Mouse (Mus musculus) MEL (cell line): Measurements from ENCODE around the gene Mindy3. TPM values are rescaled to one million over a fixed set of nuclear protein-coding genes. Genes with fewer than 3 reads are reported as not detected.

Source experiments
- DNase-seq: peaks from one replicate; pipeline ENCODE4 v3.0.0; 2011; ENCODE audit warnings: low read depth, low spot score
- H3K27ac ChIP-seq: 2 replicates; pipeline ENCODE4 v1.5.1; 2012; ENCODE audit warnings: low read depth, mild to moderate bottlenecking, control low read depth, low read length, moderate library complexity; ENCODE audit not compliant: control insufficient read depth
- H3K27me3 ChIP-seq, 2 experiments: fragments of 150-350 bp in 1 of 2; sonication (generic) in 1 of 2; 2 replicates each; pipeline ENCODE4 v1.6.1; 2012; ENCODE audit warnings: low read length in 2 of 2, mild to moderate bottlenecking in 2 of 2, improper control_type of control experiment in 1 of 2, moderate library complexity in 1 of 2; ENCODE audit not compliant: insufficient read depth in 2 of 2, control insufficient read depth in 1 of 2
- H3K36me3 ChIP-seq, 2 experiments: 2 replicates each; pipeline ENCODE4 v1.6.1; 2012 to 2014; ENCODE audit warnings: low read length in 2 of 2, improper control_type of control experiment in 1 of 2, inconsistent platforms in 1 of 2, mild to moderate bottlenecking in 1 of 2; ENCODE audit not compliant: insufficient read depth in 2 of 2, control insufficient read depth in 1 of 2
- H3K4me1 ChIP-seq, 2 experiments: fragments of 150-350 bp in 1 of 2; sonication (generic) in 1 of 2; 2 replicates each; pipeline ENCODE4 v1.6.1; 2012; ENCODE audit warnings: low read length in 2 of 2, improper control_type of control experiment in 1 of 2, mild to moderate bottlenecking in 1 of 2; ENCODE audit not compliant: insufficient read depth in 2 of 2, control insufficient read depth in 1 of 2
- H3K4me3 ChIP-seq, 2 experiments: fragments of 150-350 bp in 1 of 2; sonication (generic) in 1 of 2; 2 replicates each; pipeline ENCODE4 v1.5.1; 2012; ENCODE audit warnings: low read depth in 2 of 2, low read length in 2 of 2, mild to moderate bottlenecking in 2 of 2, moderate library complexity in 2 of 2, control low read depth in 1 of 2, improper control_type of control experiment in 1 of 2; ENCODE audit not compliant: control insufficient read depth in 1 of 2, insufficient read depth in 1 of 2
- H3K79me2 ChIP-seq: 2 replicates; pipeline ENCODE4 v1.6.1; 2012; ENCODE audit warnings: mild to moderate bottlenecking, low read length, moderate library complexity; ENCODE audit not compliant: control insufficient read depth, poor library complexity, insufficient read depth
- H3K9ac ChIP-seq: 2 replicates; pipeline ENCODE4 v1.6.1; 2012; ENCODE audit warnings: low read depth, mild to moderate bottlenecking, control low read depth, low read length, moderate library complexity; ENCODE audit not compliant: control insufficient read depth, poor library complexity, severe bottlenecking
- H3K9me3 ChIP-seq: fragments of 150-350 bp; sonication (generic); replicated peaks from 2 replicates; pipeline ENCODE4 v1.6.1; 2012; ENCODE audit warnings: mild to moderate bottlenecking, low read length, improper control_type of control experiment, moderate library complexity; ENCODE audit not compliant: insufficient read depth
- BHLHE40 ChIP-seq: IDR thresholded peaks from 2 replicates; pipeline ENCODE4 v1.6.1; 2012; ENCODE audit warnings: low read depth, mild to moderate bottlenecking, inconsistent platforms, low read length, improper control_type of control experiment, borderline replicate concordance
- CHD1 ChIP-seq: IDR thresholded peaks from 2 replicates; pipeline ENCODE4 v1.6.1; 2012; ENCODE audit warnings: low read depth, mild to moderate bottlenecking, inconsistent platforms, low read length, improper control_type of control experiment
- CHD2 ChIP-seq: IDR thresholded peaks from 2 replicates; pipeline ENCODE4 v1.6.1; 2011; ENCODE audit warnings: low read length, improper control_type of control experiment
- CTCF ChIP-seq, 3 experiments: IDR thresholded peaks in 2 of 3; conservative IDR thresholded peaks in 1 of 3; 2 replicates each; pipeline ENCODE4 v1.5.1; 2011 to 2012; ENCODE audit warnings: low read length in 3 of 3, low read depth in 2 of 3, mild to moderate bottlenecking in 2 of 3, improper control_type of control experiment in 1 of 3, inconsistent platforms in 1 of 3, mixed read lengths in 1 of 3, moderate library complexity in 1 of 3; ENCODE audit not compliant: control insufficient read depth in 1 of 3, insufficient read depth in 1 of 3, poor library complexity in 1 of 3, severe bottlenecking in 1 of 3
- ELF1 ChIP-seq: IDR thresholded peaks from 2 replicates; pipeline ENCODE4 v1.6.1; 2014; ENCODE audit warnings: low read depth, mild to moderate bottlenecking, inconsistent platforms, low read length, improper control_type of control experiment, moderate library complexity
- GATA1 ChIP-seq: IDR thresholded peaks from 2 replicates; pipeline ENCODE4 v1.6.1; 2011; ENCODE audit warnings: low read depth, low read length, improper control_type of control experiment
- JUND ChIP-seq: IDR thresholded peaks from 2 replicates; pipeline ENCODE4 v1.6.1; 2011; ENCODE audit warnings: low read depth, mild to moderate bottlenecking, improper control_type of control experiment, low read length
- MAFK ChIP-seq: IDR thresholded peaks from 2 replicates; pipeline ENCODE4 v1.6.1; 2011; ENCODE audit warnings: low read depth, mild to moderate bottlenecking, low read length, improper control_type of control experiment, borderline replicate concordance
- MAZ ChIP-seq: IDR thresholded peaks from 2 replicates; pipeline ENCODE4 v1.6.1; 2012; ENCODE audit warnings: low read depth, mild to moderate bottlenecking, inconsistent platforms, low read length, improper control_type of control experiment
- MYC ChIP-seq: IDR thresholded peaks from 2 replicates; pipeline ENCODE4 v1.6.1; 2011; ENCODE audit warnings: low read depth, mild to moderate bottlenecking, low read length, improper control_type of control experiment, moderate library complexity
- NELFE ChIP-seq: IDR thresholded peaks from 2 replicates; pipeline ENCODE4 v1.6.1; 2011; ENCODE audit warnings: low read depth, low read length, improper control_type of control experiment
- POLR2AphosphoS2 ChIP-seq: IDR thresholded peaks from 2 replicates; pipeline ENCODE4 v1.6.1; 2011; ENCODE audit warnings: low read length, improper control_type of control experiment
- POLR2AphosphoS5 ChIP-seq: IDR thresholded peaks from 2 replicates; pipeline ENCODE4 v1.6.1; 2012; ENCODE audit warnings: low read depth, borderline replicate concordance, mild to moderate bottlenecking, inconsistent platforms, low read length, moderate library complexity, mixed read lengths
- RAD21 ChIP-seq: IDR thresholded peaks from 2 replicates; pipeline ENCODE4 v1.6.1; 2011; ENCODE audit warnings: mild to moderate bottlenecking, low read depth, low read length, improper control_type of control experiment
- RCOR1 ChIP-seq: IDR thresholded peaks from 2 replicates; pipeline ENCODE4 v1.6.1; 2012; ENCODE audit warnings: low read depth, mild to moderate bottlenecking, inconsistent platforms, low read length, improper control_type of control experiment
- SMC3 ChIP-seq: IDR thresholded peaks from 2 replicates; pipeline ENCODE4 v1.6.1; 2011; ENCODE audit warnings: low read depth, low read length, improper control_type of control experiment
- TCF12 ChIP-seq: IDR thresholded peaks from 2 replicates; pipeline ENCODE4 v1.6.1; 2014; ENCODE audit warnings: low read depth, mild to moderate bottlenecking, inconsistent platforms, low read length, improper control_type of control experiment, moderate library complexity
- USF1 ChIP-seq: IDR thresholded peaks from 2 replicates; pipeline ENCODE4 v1.6.1; 2014; ENCODE audit warnings: low read depth, mild to moderate bottlenecking, inconsistent platforms, low read length, improper control_type of control experiment, moderate library complexity
- ZC3H11A ChIP-seq: IDR thresholded peaks from 2 replicates; pipeline ENCODE4 v1.6.1; 2012; ENCODE audit warnings: low read depth, mild to moderate bottlenecking, inconsistent platforms, low read length, improper control_type of control experiment
- ZKSCAN1 ChIP-seq: IDR thresholded peaks from 2 replicates; pipeline ENCODE4 v1.6.1; 2012; ENCODE audit warnings: low read depth, mild to moderate bottlenecking, inconsistent platforms, low read length, improper control_type of control experiment, moderate library complexity
- ZNF384 ChIP-seq: IDR thresholded peaks from 2 replicates; pipeline ENCODE4 v1.6.1; 2012; ENCODE audit warnings: low read depth, mild to moderate bottlenecking, inconsistent platforms, low read length, improper control_type of control experiment
- polyA plus RNA-seq, 2 experiments: library from polyadenylated mRNA; stranded (reverse) in 1 of 2; unstranded in 1 of 2; fragments of >175 nt in 1 of 2; fragments of >200 nt in 1 of 2; gene quantifications; 2 replicates each; pipeline versions ENCODE4 v1.2.1 to v1.2.4; 2012; ENCODE audit warnings: low replicate concordance in 2 of 2, low read depth in 1 of 2; ENCODE audit not compliant: insufficient read length in 2 of 2, insufficient read depth in 1 of 2, missing spikeins in 1 of 2
- total RNA-seq: library from RNA; depleted of rRNA; stranded (reverse); fragments of 300-350 nt; gene quantifications from 2 replicates; pipeline ENCODE4 v1.2.3, GENCODE M21; 2012

Gene Mindy3
- total and polyA plus RNA-seq, 3 experiments, result 23.8 to 40.6 TPM; not detected in 1

GRCm38 (mm10) chr2:12389028-12389427, 30.2 kb downstream of the Mindy3 start:
- H3K4me3 ChIP-seq, result no peak overlapping the region
- H3K27ac ChIP-seq, result no peak overlapping the region
- no peaks in the 10 kb centered on the region for H3K79me2 ChIP-seq
- no peaks in the 10 kb centered on the region; a peak in 1 of 4 replicates for H3K36me3 ChIP-seq
- H3K9ac ChIP-seq, result no peak overlapping the region
- H3K27me3 ChIP-seq, result no peaks in the 10 kb centered on the region
- H3K4me1 ChIP-seq, result no peaks in the 10 kb centered on the region
- peak; percentile 78 for DNase-seq
- no peaks in the 10 kb centered on the region for H3K9me3 ChIP-seq
- TF ChIP-seq ELF1, result no peak
- peak in 2 of 3 experiments; percentile 70 to 88; a peak in 4 of 6 replicates for TF ChIP-seq CTCF (IDR thresholded peaks at IDR 0.05 in 2 of 3, conservative IDR thresholded peaks at IDR 0.05 in 1 of 3; ENCODE audit: control insufficient read depth in 1 of 3, insufficient read depth in 1 of 3, low read depth in 2 of 3, low read length in 3 of 3, poor library complexity in 1 of 3, severe bottlenecking in 1 of 3)
- no peak for TF ChIP-seq MAFK
- TF ChIP-seq ZC3H11A, result peak; percentile 91
- peak; percentile 91 for TF ChIP-seq RAD21
- 0 out of 2 replicates have a peak, but pooled peaks have one; percentile 10 for TF ChIP-seq TCF12
- no peak for TF ChIP-seq RCOR1
- no peak for TF ChIP-seq ZNF384
- TF ChIP-seq MAZ, result no peak
- no peak for TF ChIP-seq USF1
- TF ChIP-seq POLR2AphosphoS2, result no peak
- TF ChIP-seq SMC3, result peak; percentile 89
- peak; percentile 46; the same call in 1 of the 2 replicates for TF ChIP-seq JUND
- TF ChIP-seq, all 39 proteins: peak for 6

GRCm38 (mm10) chr2:12388569-12388968, 30.7 kb downstream of the Mindy3 start:
- no peak for TF ChIP-seq ELF1
- TF ChIP-seq ZKSCAN1, result no peak
- TF ChIP-seq JUND, result no peak
- H3K4me3 ChIP-seq, result no peak overlapping the region
- H3K9me3 ChIP-seq, result no peaks in the 10 kb centered on the region
- no peak overlapping the region for H3K27ac ChIP-seq
- H3K9ac ChIP-seq, result no peak overlapping the region
- no peaks in the 10 kb centered on the region; a peak in 1 of 4 replicates for H3K36me3 ChIP-seq
- no peaks in the 10 kb centered on the region for H3K4me1 ChIP-seq
- no peaks in the 10 kb centered on the region for H3K27me3 ChIP-seq
- no peak for DNase-seq
- H3K79me2 ChIP-seq, result no peaks in the 10 kb centered on the region

- Histone ChIP-seq H3K27me3 (no peaks in the 10 kb centered on the region), H3K36me3 (peaks cover under 1 to 1% of the 10 kb centered on the region in 2 experiments; a peak in 3 of 4 replicates)
- TF ChIP-seq BHLHE40 (no peak), USF1 (no peak), GATA1 (no peak), CHD1 (no peak), CHD2 (no peak), NELFE (no peak), MYC (no peak), TCF12 (no peak), POLR2AphosphoS5 (no peak)
- TF ChIP-seq, all 39 proteins: peak for 0
- H3K27ac ChIP-seq, result no peak overlapping the region
- no peaks in the 10 kb centered on the region for H3K79me2 ChIP-seq
- H3K9me3 ChIP-seq, result no peaks in the 10 kb centered on the region
- H3K4me3 ChIP-seq, result no peak overlapping the region
- H3K4me1 ChIP-seq, result peaks cover 0 to under 1% of the 10 kb centered on the region in 2 experiments; a peak in 2 of 4 replicates
- H3K9ac ChIP-seq, result no peak overlapping the region
- no peak for DNase-seq
Measured at GRCm38 (mm10) chr2:12384389-12384788, 34.9 kb downstream of the Mindy3 start.
